ENCODE assay signal across 16 mouse cellular contexts in the genomic region with DNA sequence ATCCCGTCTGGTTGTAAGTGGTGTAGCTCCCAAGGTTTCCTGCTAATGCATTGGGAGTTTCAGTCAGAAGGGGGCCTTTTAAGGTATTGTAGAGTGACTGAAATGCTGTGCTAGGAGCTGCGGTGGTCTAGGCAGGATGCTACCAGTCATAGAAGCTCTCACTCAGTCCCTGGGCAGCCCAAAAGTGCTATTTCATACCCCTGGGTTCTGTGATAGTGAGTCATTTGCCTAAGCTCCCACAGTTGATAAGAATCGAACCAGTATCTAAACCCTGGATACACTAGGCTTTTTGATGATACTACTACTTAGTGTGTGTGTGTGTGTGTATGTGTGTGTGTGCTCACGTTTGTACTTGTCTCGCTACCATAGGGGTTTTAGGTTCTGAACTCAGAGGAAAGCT. TPM values are rescaled to one million over a fixed set of nuclear protein-coding genes. Genes with fewer than 3 reads are reported as not detected.
"Had no signal": no experiment of that assay in that cellular context is flagged by ENCODE, and none has a peak within 500 bp of the region (broad histone marks: within the 10 kb centered on the region; RNA-seq: fewer than 3 reads in every experiment).

No protein-coding gene starts in this region.

- H3K27me3 ChIP-seq: limb, embryonic 13.5 days; neural tube, embryonic 15.5 days had no signal

- H3K4me2 ChIP-seq: limb, embryonic 13.5 days; neural tube, embryonic 15.5 days had no signal

- H3K9ac ChIP-seq: limb, embryonic 13.5 days; neural tube, embryonic 15.5 days had no signal

- DNase-seq: kidney, adult 9 months; kidney, postnatal 36 days; left cerebral cortex, postnatal 4 days; lung, adult 18-20 months; midbrain, embryonic 14.5 days; right cerebral cortex, adult 18-20 months; right cerebral cortex, postnatal 25 days; thymus, adult 2 months; thymus, postnatal 36 days had no signal

- H3K4me1 ChIP-seq: limb, embryonic 13.5 days; midbrain, embryonic 10.5 days; neural tube, embryonic 15.5 days had no signal

- H3K36me3 ChIP-seq: limb, embryonic 13.5 days; midbrain, embryonic 10.5 days; neural tube, embryonic 15.5 days had no signal

- ATAC-seq: intestine, postnatal 0 days had no signal

- H3K9me3 ChIP-seq: limb, embryonic 13.5 days; midbrain, embryonic 10.5 days; neural tube, embryonic 15.5 days had no signal

- H3K4me3 ChIP-seq: limb, embryonic 13.5 days; midbrain, embryonic 10.5 days; myocyte; neural tube, embryonic 15.5 days had no signal

- H3K27ac ChIP-seq: kidney, postnatal 0 days; limb, embryonic 13.5 days; midbrain, embryonic 10.5 days; neural tube, embryonic 15.5 days had no signal

RNA-seq across cellular contexts. Expression of gene Mak, which starts 49.4 kb away (rescaled TPM):
- polyA plus RNA-seq: small intestine, adult 2 months had no signal
